Mouse (Mus musculus) erythroid progenitor cell, adult 5-6 weeks (primary cell): ENCODE measurements around the gene Pecr. TPM values are rescaled to one million over a fixed set of nuclear protein-coding genes. Genes with fewer than 3 reads are reported as not detected.
"Not testable (repeated sequence)": the region's sequence is repeated elsewhere in the genome, so short reads cannot be mapped to it uniquely, and the experiment has no call there.

Source experiments
- ATAC-seq: replicated peaks from 2 replicates; pipeline ENCODE4 v1.8.0; 2016; ENCODE audit warnings: moderate number of reproducible peaks, mild to moderate bottlenecking, moderate TSS enrichment, inconsistent platforms; ENCODE audit not compliant: poor library complexity, low FRiP score, severe bottlenecking
- total RNA-seq, 2 experiments: library from RNA; stranded (forward) in 1 of 2; stranded (reverse) in 1 of 2; fragments of 150-400 nt in 1 of 2; fragments of 186-747, 209-891 nt in 1 of 2; gene quantifications; 2 replicates each; pipeline versions ENCODE4 v1.2.3 to v1.2.4; 2015 to 2017; ENCODE audit warnings: low replicate concordance in 2 of 2

Gene Pecr
- total RNA-seq, 2 experiments from 2014 or later: 1.7 TPM; not detected in 1

DNA sequence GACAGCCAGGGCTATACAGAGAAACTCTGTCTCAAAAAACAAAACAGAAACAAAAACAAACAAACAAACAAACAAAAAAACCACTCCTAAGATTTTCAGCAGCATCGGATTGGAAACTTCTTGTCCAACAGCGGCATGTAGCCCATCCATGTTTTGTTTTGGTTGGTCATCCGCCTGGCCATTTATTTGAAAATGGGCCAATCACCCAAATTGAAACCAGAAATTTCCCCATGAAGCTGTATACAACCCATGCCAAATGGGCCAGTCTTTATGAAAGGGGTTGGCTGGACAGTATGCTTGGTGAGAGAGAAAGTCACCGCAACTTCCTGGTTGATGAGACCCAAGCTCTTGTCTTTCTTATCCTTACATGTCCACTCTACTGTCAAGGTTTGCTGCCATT lies 6.8 kb upstream of the Pecr start:
- ATAC-seq: no peak

DNA sequence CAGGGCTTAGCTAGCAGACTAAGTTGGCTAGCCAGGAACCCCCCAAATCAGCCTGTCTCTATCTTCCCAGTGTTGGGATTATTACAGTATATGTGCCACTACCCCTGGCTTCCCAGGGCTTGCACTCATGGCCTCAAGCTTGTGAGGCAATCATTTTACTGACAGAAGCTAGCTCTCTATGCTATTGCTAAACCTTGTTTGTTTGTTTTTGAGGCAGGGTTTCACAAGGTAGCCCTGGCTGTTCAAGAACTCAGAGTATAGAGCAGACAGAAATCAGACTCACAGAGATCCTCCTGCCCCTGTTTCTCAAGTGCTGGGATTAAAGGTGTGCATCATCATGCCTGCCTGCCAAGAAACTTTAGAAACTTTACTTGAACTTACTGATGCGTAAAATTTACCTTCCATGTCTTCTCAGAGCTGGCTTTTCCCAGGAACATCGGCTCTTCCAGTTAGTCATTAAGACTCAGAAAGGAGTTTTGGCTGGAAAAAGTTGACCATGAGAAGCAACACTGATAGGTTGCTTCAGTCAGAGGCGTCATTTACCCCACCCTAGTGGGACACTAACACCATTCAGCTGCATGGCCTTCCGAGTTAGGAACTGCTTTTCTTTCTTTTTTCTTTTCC lies 4.5 kb upstream of the Pecr start:
- ATAC-seq: no peak

DNA sequence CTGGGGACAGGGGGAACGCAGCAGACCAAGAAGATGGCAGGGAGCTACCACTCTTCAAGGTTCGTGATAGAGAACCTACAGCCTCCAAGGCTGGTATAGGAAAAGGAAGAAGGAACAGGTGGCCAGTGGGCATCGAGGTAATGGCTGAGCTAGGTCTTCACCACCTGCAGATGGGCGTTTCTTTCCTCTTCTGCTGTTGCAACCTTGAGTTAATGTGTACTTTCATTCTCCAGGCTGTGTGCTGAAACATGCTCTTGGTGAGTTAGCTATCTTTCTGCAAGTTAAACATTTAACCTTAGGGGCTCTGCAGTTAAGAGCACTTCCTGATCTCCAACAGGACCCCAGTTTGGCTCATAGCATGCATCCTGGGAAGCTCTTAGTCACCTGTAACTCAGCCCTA lies 3.8 kb upstream of the Pecr start:
- no peak for ATAC-seq

DNA sequence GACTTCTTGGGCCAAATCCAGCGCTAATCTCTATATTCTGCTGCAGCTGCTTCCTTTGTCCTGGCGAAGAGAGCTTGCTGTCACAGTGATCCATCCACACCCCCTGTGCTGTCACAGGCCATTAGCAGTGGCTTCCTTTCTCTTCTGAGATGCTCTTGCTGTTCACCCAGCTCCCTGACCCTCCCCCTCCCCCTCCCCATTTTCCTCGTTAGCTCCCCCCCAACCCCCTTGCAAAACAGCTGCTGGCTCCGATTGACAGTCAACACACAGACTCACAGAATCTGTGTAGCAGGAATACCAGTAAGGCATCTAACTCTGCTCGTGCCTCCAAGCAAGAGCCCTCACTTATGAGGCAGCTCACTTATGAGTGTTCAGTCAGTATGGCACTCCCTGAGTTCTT lies 2.8 kb upstream of the Pecr start:
- no peak for ATAC-seq

DNA sequence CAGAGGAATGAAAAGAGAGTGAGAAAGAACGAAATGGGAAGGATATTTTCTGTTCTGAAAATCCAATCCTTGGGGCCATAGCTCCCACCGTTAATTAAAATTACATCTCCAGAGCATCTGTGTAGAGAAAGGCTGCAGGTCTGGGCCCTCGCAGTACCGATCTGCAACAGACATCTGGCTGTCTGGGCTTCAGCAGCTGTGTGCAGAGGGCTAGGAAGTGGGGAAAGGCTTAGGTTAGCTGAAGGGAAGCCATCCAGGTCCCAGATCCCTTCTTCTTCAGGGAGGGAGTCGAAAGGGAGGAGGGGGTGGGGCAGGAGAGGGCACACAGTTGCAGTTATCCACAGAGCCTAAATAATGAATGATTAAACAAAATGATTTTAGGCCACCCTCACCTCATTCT lies 425 bp upstream of the Pecr start:
- no peak for ATAC-seq

DNA sequence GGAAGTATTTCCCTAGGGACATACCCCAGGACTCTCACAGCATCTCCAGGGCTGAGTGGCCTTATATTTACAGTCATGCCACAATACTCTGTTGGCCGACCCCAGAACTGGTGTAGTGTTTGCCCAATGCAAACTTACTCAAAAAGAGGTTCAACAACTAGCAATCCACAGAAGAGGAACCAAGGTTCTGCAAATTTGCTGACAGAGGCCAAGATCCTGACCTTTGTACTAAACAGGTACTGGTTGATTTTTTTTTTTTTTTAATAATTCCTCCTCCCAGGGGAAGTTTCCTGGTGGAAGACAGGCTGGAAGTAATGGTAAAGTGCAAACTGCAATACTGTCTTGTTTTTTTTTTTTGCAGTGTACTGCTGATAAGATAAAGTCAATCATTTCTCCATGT lies 1.5 kb downstream of the Pecr start:
- ATAC-seq: no peak

DNA sequence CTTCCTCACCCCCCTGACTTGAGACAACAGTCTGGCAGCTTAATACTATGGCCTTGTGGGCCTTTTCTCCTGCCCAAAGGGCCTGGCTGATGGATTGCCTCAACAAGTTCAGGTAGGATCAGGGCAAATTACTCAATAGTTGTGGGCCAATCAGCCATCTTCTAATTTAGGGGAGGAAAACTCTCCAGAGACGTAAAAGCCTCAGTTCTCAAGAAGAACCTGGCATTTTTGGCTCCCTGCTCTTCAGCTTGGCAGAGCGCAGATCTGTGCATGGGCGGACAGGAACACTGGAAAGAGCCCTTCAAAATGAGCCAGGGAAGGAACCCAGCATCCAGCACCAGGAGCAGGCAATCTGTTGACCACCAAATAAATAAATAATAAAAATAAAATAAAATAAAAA lies 6.0 kb downstream of the Pecr start:
- ATAC-seq: no peak

DNA sequence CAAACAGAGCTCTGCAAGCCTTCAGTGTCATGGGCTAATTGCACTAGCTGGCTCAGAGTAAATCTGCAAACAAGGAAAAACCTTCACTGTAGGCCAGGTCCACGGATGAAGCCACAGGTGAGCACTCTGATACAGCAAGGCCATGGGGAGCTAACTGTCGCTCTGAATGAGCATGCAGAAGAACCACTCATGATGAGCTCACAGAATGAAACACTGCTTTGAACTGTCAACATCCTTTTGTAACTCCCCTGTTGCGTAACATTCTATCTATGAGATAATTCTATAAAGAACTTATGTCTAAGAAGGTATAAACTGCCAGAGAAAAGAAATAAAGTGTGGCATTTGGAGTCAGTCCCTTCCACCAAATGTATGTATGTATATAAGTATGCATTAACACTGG lies 21.0 kb downstream of the Pecr start:
- ATAC-seq: no peak

DNA sequence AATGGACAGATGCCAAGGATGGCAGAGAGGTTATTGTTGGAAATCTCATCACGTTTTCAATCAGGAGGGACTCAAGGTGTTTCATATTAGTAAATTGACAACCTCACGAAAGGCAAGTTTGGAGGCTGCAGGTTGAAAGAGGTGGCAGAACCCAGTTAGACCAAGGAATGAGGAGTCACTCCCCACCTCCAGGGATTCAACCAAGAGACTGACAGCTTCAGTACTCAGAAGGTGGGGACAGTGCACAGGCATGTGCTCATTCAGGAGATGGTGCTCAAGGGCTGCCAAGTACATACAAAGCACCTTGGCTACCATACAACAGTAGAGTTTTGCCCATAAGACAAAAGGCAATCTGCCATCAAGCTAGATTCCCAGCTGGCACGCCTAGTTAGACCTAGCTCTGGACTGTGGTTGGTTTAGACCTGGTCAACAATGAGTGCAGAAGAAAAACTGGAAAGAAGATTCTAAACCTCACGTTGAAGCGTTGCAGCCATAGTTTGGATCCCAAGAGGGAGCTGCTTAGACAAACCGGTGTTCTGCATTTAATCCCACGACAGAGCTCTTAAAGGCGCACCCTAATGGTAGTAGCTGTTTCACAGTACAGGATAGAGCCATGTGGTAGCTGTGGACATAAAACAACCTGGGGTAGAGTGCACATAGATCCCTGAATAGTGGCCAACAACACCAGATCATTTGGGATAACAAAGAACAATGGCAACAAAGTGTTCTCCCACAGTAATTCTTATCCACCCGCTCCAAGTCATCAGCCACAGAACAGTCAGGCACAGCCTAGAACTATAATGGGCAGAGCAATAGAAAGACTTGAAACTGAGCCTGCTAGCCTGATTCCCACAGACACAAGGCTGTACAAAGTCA lies 27.5 kb downstream of the Pecr start:
- ATAC-seq: no peak

DNA sequence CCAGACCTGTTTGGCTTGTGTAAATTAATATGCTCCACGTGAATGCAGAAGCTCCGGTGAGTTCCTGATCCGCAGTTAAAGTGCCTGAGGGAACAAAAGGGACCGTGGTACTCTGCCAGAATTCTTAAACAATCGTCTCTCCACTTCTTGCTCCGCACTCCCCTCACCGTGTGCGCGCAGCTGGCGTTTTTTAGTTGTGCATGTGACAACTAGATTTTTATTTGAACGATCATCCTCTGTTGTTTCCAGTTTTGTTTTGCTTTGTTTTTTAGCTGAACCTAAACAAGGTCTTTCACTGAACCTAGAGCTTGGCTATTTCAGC lies 28.3 kb downstream of the Pecr start:
- no peak for ATAC-seq

DNA sequence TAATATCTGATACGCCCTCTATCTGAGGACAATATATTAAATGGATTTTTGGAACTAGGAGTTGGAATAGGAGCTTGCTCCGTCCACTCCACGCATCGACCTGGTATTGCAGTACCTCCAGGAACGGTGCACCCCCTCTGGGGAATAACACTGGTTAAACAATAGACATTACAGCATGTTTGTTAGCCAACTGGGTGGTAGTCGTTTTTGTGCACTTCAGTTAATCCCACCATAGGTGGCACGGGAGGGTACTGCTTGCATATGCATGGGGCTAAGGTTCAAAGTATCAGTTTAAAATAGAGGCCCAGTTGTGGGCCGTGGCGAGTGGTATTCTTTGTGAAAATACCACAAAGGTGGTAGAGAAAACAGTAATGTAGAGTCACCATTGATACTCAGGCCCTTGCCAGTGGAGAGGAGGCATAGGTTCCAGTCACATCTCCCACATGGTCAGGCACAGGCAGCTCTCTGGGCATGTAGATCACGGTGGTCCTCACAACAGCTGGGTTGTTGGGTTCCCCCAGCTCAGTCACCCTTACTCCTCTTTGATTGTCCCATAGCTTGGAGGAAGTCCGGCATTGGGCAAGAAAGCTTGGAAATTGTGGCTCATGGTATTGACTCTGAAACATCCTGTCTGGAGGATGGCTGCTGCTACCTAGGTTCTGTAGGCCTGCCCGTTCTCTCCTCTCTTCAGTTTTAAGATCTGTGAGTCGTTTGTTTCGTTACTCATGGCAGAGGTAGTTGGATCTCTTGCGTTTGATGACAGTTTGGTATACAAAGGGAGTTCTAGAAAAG lies 28.9 kb downstream of the Pecr start:
- peak; percentile 62 for ATAC-seq

DNA sequence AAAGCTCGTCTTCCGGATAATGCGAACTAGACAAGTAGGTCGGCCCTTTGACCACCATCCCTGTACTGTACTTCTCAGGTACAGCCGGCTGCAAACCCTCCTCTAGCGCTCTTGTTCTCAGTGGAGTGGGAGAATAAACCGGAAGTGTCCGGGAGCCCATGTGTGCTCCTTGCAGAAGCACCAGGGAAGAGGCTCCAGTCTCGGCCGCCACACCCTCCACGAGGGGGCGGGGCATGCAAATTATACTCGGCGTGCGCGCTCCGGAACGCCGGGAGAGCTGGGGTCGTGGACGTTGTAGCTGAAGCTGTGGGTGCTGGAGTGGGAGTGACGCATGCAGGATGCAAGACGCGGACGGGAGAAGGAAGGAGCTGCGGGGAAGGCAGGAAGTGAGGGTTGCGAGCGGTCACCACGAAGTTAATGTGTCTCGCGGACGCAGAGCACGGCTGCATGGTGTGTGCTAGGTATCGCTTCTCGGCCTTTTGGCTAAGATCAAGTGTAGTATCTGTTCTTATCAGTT lies 29.5 kb downstream of the Pecr start:
- ATAC-seq: peak; percentile 93

DNA sequence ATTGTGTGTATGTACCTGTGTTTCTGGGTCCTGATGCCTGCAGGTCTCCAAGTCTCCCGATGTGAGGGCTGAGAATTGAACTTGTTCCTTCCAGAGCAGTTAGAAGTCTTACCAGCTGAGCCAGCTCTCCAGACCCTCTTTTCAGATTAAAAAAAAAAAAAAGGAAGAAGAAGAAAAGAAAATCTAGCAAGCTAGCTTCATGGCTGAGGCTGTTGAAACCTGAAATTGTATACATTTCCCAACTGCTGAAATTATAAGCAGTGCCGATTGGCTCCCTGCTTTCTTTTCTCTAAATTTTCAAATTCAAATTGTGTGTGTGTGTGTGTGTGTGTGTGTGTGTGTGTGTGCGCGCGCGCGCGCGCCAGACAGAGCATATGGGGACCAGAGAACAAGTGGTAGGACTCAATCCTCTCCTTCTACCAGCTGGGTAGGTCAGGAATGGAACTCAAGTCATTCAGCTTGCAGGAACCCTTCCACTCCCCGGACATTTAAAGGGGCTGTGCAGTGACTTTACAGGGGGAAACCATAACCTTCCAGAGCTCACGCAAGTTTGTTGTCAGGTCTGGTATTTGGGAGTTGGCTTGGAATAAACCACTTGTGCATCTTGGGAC lies 30.1 kb downstream of the Pecr start:
- no peak for ATAC-seq

DNA sequence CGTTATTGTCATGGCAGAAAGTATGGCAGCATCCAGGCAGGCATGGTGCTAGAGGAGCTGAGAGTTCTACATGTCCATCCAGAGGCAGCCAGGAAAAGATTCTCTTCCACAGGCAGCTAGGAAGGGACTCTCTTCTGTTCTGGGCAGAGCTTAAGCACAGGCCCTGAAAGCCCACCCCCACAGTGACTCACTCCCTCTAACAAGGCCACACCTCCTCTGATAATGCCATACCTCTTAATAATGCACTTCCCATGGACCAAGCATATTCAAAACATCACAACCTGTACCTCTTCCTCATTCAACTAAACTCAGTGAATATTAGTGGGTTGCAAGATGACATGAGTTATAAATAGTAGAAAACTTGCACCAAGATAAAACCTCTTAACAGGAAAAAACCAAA lies 32.3 kb downstream of the Pecr start:
- no peak for ATAC-seq

DNA sequence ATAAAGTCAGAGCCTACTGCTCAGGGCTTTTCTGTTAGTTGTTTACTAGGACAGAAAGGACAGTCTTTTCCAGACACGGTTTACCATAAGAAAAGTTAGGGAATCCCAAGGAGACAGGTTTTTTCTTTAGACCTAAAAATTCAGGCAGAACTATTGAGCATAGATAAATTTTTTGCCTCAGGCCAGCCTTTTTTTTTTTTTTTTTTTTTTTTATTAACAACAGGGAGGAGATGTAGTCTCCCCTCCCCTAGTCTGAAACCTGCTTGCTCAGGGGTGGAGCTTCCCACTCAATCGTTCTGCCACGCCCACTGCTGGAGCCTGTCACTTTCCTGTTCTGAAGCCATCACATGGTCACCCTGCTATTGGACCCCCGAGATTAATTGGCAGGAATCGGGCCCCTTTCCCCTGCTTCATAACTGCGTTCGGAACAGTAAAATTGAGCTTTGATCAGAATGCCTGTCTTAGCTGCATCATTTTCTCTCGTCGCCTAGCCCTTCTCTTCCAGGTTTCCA lies 35.8 kb downstream of the Pecr start:
- not testable (repeated sequence) for ATAC-seq

DNA sequence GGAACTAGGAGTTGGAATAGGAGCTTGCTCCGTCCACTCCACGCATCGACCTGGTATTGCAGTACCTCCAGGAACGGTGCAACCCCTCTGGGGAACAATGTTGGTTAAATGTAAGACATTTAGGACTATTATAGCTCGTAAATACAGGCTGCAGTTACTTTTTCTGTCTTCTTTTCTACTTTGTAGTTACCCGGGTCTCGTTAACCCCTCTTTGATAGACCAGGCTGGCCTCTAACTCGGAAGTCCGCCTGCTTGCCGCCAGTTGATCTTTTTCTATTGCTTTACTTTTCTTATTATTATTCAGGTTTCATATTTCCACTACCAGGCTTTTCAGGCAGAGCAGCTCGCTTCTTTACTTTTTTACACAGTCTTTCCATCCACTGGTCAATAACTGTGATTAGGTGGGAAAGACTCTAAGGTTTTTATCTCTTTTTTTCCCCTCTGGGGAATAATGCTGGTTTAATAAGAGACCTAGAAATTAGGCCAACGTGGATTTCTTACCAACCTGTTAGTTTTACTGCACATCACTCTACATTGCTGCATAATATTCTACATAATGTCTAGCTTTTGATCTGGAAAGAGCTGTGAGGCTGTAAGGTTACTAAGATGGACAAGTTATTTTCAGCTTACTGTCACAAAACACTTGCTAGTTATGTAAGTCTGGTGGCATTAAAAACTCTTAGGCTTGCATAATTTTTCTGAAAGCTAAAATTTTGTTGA lies 39.6 kb downstream of the Pecr start:
- peak; percentile 22; the same call in 1 of the 2 replicates for ATAC-seq

DNA sequence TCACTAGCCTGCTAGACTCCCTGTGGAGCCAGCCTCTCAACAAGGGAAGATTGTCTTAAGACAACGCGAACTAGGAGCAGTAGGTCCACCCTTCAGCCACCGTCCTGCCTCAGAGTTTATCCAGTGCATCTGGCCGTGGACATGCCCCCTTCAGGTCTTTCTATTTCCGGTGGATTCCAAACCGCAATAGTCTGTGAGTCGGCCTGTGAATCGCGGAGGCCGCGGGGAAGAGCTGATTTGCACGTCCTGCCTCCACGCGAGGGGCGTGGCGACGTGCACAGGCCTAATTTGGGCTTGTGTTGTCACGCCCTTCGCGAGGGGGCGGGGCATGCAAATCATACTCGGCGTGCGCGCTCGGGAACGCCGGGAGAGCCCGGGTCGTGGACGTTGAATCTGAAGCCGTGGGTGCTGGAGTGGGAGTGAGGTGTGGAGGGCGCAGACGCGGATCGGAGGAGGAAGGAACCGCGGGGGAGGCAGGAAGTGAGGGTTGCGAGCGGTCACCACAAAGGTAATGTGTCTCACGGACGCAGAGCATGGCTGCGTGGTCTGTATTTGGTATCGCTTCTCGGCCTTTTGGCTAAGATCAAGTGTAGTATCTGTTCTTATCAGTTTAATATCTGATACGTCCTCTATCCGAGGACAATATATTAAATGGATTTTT lies 40.3 kb downstream of the Pecr start:
- ATAC-seq: peak; percentile 100

DNA sequence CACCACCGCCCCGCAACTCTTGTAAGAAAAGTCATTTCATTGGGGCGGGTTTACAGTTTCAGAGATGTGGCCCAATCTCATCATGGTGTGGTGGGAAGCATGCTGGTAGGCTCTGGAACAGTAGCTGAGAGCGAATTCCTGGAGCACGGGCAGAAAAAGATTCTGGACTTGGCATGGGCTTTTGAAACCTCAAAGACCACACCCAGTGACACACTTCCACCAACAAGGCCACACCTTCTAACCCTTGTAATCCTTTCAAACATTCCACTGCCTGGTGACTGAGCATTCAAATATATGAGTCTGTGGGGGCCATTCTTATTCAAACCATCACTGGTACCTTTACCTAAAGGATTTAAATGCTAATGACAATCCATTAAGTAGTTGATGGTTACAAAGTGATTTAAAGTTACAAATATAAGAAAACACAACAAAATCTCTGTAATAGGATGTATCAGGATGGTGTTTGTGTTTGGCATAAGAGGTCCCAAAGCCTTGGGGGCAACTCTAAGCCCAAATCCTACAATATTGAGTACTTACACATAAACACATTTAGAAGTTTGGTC lies 41.5 kb downstream of the Pecr start:
- ATAC-seq: no peak

DNA sequence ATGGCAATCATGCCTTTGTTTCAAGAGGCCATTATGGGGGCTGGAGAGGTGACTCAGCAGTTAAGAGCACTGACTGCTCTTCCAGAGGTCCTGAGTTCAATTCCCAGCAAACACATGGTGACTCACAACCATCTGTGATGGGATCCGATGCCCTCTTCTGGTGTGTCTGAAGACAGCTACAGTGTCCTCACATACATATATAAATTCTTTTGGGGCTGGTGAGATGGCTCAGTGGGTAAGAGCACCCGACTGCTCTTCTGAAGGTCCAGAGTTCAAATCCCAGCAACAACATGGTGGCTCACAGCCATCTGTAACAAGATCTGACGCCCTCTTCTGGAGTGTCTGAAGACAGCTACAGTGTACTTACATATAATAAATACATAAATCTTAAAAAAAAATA lies 45.0 kb downstream of the Pecr start:
- ATAC-seq: not testable (repeated sequence)
